Mouse (Mus musculus) c-Kit-positive CD71-negative TER-119-negative erythroid progenitor cells, embryonic 14.5 days (primary cell): ENCODE data around the gene Zfp553.
A peak's percentile ranks its signal among the peaks of the same experiment; 100 is the strongest.

Experiments
- DNase-seq: peaks from one replicate; pipeline ENCODE4 v3.0.0-alpha.2; 2013; ENCODE audit warnings: low read depth

Zfp553 gene

DNA sequence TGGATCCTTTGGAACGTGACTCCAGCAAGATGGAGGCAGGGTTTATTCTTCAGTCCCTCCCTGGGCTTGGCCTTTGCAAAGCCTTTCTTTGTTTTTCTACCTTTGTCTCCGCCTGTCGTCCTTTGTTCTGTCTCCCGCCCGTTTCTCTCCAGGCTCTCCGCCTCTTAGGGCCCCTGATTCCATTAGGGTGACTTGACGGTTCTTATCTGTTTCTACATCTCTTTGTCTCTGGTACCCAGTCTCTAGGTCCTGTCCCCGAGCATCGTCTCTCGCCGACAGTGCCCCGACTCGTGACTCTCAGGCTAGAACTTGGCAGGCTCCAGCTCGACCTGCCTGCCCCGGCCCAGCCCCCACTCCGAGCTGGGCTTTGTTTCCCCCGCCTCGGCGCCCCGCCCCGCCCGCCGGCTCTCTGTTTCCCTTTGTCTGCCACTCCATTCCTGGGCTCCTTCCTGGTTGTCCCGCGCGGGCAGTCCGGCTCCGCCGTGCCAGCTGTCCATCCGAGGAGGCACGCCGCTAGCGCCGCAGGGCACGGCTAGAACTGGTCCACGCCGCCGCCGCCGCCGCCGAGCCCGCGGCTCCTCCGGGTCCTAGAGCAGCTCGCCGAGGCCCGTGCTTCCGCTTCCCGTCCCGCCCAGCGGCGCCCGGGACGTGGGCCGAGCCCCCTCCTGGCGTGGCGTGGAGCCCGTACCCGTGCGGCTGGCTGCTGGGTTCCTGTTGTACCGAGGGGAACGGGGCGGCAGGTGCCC, at the start of gene Zfp553, which contains the start of gene Sept1:
TSS of gene Zfp553 (plus strand) at position 440 of the 746 bp plus-strand sequence.
TSS of gene Sept1 (minus strand) at position 509 of the 746 bp plus-strand sequence.
- peak; percentile 62 for DNase-seq

DNA sequence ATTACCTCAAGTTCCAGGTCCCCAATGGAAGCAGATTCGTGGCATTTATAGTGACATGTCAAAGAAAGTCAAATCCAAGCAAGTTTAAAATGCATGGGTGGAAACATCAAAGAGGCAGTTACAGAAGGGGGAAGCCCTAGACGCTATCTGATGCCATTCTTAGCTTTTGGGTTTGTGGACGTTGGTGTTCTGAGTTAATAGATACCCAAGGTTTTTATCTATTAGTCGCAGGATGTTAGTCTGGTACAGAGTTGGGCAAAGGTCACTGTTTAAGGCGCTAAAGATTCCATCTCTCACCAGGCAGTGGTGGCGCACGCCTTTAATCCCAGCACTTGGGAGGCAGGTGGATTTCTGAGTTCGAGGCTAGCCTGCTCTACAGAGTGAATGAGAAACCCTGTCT, 49.5 kb upstream of the Zfp553 start:
- no peak for DNase-seq

DNA sequence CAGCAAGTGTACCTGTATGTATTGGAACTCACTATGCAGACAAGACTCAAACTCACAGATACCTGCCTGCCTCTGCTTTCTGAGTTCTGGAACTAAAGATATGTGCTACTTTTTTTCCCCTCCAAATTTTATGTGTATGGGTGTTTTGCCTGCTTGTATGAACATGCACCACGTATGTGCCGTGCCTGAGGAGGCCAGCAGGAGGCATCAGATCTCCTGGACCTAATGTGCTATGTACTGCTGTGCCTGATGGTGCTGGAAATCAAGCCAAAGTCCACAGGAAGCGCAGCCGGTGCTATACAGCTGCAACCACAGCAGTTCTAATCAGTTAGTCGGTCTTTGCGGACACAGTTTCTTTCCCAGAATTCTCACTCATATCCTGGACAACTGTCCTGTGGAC, 49.0 kb upstream of the Zfp553 start:
- DNase-seq: no peak

DNA sequence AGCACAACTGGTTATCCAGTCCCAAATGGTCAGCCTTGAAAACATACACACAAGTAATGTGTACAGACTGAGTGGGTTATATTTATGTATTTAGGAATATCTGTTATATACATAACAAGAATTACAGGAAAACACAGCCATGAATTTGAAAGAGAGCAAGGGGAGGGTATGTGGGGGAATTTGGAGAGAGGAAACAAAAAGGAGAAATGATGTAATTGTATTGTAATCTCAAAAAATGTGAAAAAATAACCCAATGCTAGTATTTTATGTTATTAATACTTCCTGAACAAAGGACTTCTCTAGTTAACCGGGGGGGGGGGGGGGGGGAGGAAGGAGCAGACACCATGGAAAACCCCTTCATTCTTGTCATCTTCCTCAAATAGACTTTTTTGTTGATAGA, 48.1 kb upstream of the Zfp553 start:
- no peak for DNase-seq

- no peak for DNase-seq
Measured at GRCm38 (mm10) chr7:127185601-127186000, 47.3 kb upstream of the Zfp553 start.

GRCm38 (mm10) chr7:127187351-127187750, 45.5 kb upstream of the Zfp553 start:
- no peak for DNase-seq

GRCm38 (mm10) chr7:127188305-127189276, 44.3 kb upstream of the Zfp553 start:
- no peak for DNase-seq

DNA sequence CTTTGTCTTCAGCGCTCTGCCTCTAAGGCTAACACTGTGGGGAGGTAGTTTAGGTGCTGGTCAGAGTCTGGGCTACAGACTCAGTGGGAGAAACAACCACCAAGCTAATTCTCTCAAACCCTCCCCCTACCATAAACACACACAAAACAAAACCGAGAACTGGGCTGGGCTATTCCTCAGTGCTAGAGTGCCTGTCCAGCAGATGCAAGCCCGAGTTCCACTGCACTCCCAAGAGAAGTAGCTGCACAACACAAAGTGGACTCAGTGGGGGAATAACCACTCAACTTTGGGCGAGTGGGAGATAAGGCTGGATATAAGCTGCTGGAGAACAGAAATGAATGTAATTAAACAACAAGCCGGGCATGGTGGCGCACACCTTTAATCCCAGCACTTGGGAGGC, 42.2 kb upstream of the Zfp553 start:
- DNase-seq: no peak

DNA sequence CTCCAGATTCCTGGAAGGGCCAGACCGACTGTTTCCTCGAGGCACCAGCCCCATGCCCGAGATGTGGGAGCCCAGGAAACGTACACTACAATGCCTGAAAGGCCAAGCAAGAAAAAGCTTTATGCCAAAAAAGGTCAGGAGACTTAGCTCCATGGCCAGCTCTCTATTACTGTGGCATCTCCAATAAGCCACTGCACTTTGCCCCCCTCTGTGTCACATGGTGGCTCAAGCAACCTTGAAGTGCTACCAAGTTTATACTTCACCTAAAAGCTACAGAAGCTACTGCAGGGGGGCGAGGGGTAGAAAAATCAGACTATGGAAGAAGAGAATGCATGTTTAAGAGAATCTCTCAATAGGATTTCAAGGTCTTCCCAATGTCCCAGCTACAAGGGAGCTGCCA, 39.9 kb upstream of the Zfp553 start:
- DNase-seq: no peak

DNA sequence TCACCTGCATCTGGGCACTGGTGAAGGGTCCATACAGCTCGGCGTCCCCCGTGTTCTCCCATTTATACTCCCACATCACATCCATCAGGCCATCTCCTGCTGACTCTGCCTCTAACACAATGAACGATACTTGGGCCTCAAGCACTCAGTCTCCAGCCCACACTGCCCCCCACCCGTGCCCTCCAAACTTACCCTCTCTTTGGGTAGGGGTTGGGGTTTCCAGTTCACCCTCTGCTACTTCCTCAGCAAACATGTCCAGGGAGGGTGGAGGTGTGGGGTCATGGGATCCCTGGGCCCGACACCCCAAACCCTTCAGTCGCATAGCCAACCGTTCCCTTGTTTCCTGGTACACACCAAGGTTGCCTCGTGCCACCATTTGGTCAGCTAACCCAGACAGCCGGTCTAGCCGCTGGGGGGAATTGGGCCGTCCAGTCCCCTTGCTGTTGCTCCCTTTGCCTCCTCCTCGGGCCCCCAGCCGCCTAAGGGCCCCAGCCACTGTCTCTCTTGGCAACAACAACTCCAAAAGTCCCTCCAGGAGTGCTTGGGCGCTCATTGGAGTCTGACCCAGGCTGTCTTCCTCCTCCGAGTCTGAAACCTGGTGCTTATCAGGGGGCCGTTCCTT, 38.7 kb upstream of the Zfp553 start:
- DNase-seq: no peak

DNA sequence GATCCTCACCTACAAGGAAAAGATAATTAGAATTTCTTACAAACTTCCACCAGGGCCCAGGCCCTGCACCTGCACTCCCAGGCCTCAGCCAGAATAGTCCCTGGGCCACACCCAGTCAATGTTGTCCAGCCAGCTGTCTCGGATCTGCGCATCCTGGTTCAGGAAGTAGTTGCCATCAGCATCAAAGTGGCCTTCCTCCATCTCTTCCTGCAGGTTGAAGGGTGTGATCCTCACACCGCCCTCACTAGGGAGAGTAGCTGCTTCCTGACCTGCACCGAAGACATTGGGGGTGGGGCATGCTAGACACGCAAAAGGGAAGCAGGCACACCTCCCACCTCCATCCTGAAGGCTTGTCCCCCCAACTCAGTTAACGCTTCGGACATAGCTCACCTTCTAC, 38.2 kb upstream of the Zfp553 start:
- no peak for DNase-seq

DNA sequence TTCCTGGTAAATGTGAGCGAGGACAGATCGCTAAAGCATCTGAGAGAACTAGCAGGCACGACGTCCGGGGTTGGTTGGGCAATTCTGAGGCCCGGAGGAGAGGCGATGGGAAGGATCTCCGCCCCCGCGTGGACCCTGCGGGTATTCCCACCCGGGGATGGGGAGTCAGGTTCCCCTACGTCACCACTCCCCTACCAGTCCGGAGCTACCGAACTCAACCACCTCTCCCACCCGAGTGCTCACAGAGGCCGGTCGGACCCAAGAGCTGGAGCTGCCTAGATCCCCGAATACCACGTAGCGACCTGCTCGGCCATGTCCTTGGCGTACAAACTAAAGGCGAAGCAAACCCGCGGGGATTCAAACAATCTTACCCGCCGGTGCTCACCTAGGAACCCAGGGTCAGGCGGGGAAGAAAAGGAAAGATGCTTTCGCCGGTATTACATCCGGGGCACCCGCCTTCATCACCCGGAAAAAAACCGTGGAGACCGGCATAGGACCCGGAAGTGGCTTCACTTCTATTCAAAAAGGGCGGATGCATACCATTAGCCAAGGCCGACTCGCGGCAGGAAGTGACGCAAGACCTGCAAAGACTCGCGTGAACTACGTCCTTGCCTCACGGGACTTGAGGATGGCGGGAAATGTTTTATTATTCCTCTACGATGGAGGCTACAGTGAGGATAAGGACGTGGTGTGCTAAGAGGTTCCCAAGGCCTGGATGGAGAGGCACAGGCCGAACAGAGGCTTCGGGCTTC, 37.1 kb upstream of the Zfp553 start, which contains the start of gene Cd2bp2:
TSS of gene Cd2bp2 (minus strand) at position 507 of the 752 bp plus-strand sequence.
- peak; percentile 94 for DNase-seq

DNA sequence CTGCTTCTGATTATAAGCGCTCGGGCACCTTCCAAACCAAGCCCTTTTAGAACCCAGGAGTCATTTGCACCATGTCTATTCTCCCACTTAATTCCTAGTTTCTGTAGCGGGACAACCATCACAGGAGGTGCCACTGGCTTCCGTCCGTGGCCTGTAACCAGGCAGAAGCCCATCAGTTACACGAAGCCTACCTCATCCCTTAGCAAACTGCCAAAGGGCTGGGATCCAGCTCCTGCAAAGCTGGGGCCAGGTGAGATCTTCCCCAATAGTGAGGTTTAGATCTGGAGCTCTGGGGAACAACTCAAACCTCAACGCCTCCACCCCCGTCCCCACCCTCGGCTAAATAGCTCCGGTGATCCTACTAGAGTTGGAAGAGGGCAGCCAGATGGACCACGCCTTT, 36.4 kb upstream of the Zfp553 start:
- no peak for DNase-seq

DNA sequence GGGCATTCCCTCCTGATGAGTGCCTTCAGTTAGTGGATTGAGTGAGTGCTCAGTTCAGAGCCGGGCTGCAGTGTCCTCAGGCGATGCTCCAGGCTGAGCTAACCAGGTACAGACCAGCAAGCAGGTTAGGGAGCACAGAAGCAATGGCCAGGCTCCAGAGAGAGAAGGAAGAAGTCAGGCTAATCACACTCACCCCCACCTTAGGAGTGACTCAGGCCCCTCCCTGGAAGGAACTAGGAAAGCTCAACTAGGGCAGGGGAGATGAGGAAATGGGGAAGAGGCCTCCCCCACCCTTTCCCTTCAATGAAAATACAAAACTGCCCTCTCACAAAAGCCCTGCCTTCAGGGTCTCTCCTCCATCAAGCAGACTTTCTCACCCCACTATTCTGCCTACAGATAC, 26.3 kb upstream of the Zfp553 start:
- DNase-seq: no peak

DNA sequence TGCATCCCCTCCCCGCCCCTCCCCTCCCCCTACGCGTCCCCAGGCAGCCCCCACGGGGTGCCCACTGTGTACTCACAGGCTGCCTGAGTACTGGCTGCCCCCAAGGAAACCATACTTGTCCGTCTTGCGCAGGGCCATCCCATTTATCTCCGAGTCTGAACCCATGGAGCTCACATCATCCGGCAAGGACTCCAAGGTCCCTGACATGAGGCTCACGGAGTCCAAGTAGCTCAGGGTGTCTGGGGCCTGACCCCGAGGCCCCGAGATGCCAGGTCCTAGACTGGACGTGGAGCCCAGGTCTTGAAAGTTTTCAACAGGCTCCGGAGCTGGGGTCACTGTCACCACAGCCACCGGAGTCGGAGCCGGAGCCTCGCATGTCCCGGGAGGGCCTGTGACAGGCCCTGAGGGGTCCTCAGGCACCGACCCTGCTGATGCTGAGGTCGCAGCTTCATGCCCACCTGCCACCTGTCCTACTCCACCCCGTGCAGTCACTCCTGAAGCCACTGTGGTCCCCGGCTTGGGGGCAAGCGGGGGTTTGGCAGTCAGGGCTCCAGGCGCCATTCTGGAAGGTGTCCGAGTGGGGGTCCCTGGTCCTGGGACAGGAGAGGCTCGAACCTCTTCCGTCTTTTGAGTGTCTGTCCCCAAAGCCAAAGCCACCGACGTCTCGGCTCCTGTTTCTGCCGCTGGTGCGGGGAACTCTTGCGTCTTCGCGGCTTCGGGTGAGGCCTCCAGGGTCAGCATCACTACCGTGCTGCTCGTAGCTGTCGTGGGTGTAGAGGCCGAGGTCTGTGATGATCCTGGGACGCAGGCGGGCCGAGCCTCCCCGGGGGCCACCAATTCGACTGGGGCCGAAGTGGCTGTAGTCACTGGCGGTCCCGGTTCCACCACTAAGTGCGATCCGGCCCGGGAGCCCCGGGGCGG, 25.2 kb upstream of the Zfp553 start:
- DNase-seq: no peak

GRCm38 (mm10) chr7:127208295-127208552, 24.6 kb upstream of the Zfp553 start, which contains the start of gene Tbc1d10b:
Gene Tbc1d10b, minus strand, starts transcription at chr7:127208468.
- DNase-seq: no peak

DNA sequence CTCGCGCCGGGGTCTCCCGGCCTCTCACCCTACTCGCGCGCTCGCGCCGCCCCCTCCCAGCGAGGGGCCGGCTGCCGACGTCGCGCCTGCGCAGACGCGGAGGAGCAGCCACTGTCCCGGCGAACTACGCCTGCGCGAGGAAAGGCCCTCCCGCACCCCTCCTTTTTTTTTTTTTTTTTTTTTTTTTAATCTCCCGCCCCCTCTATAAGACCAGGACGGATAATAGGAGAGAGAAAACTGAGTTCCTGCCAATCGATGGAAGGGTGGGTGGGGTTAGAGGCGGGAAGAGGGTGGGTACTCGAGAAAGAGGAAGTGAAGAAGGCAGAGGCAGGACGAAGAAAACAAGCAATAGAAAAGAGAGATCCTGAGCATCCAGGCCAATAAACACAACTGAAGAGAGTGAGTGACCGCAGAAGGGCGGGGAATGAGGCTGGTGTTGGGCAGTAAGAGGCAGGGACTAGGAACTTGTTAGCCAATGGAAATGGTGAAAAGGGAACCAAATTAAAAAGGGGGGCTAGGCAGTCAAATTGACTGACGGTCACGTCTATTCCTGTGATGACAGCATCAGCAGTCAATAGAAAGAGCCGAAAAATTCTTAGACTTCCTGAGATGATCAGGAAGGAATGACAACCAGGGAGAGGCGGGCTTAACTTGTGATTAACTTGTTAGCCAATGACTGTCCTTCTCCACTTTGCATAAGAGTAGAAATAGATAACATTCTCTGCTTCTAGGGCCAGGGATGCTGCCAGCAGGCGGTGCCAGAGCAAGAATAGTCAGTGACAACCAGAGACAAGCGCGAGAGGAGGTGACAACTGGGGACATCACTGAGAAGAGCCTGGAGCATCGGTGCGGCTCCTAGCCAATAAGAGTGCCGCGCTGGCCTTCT, 24.1 kb upstream of the Zfp553 start, which contains the start of gene Mylpf:
TSS of gene Mylpf (plus strand) at position 338 of the 886 bp plus-strand sequence.
- peak; percentile 96 for DNase-seq

DNA sequence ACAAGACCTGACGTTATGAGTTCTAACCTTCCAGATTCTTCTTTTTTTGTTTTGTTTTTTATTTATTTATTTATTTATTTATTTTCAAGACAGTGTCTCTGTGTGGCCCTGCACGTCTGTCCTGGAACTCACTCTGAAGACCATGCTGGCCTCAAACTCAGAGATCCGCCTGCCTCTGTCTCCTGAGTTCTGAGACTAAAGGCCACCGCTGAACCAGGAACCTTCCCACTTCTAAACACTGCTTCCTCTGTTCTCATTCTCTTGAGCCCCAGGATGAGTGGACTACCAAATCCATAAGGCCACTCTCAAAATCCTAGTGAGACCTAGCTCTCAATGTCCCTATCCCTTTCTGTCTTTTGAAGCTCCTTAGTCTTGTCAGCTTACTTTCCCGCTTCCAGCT, 23.0 kb upstream of the Zfp553 start:
- DNase-seq: no peak

DNA sequence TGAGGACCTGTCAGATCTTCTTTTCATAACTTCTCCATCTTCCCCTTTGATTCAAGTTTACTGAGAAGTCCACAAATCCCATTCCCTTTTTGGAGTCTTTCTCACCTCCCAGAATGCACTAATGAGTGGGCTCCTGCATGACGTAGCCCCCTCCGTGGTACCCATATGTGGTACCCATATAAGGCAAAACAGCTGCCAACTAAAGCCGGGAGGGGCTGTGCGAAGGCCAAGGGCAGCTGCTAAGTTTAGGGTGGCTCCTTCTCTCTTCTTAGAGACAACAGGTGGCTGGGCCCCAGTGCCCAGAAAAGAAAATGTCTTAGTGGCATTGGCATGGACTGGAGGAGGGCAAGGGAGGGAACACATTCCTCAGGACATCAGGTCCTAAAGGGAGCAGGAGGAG, 22.6 kb upstream of the Zfp553 start:
- DNase-seq: no peak
